Mouse (Mus musculus) cerebellum, adult 2 months (tissue): ENCODE results near the gene Zfp385c.

ENCODE experiments used
- CTCF ChIP-seq: fragments of 200-500 bp; IDR thresholded peaks from 2 replicates; pipeline ENCODE4 v1.5.1; 2011; ENCODE audit warnings: low read depth, mild to moderate bottlenecking, control low read depth, low read length, moderate library complexity, borderline replicate concordance; ENCODE audit not compliant: insufficient read depth
- POLR2A ChIP-seq: fragments of 200-500 bp; IDR thresholded peaks from 2 replicates; pipeline ENCODE4 v1.6.1; 2011; ENCODE audit warnings: low read length, control low read depth, borderline replicate concordance; ENCODE audit not compliant: insufficient read depth

GRCm38 (mm10) chr11:100681826-100682225, 10.4 kb downstream of the Zfp385c start:
- no peak for TF ChIP-seq POLR2A
- TF ChIP-seq CTCF = no peak
